In genomic region chr13:46904982-46905621, GRCm38 (mm10) we compare ENCODE assay signal across 17 mouse cellular contexts. TPM values are rescaled to one million over a fixed set of nuclear protein-coding genes. Genes with fewer than 3 reads are reported as not detected.
DNase-seq lines count a peak whose midpoint lies in the region; ATAC-seq and TF ChIP-seq lines count a peak whose summit lies in the region.
"Had no signal": no experiment of that assay in that cellular context is flagged by ENCODE, and none has a peak within 500 bp of the region (broad histone marks: within the 10 kb centered on the region; RNA-seq: fewer than 3 reads in every experiment).

No protein-coding gene starts in this region.

- no peak overlapping the region for H3K4me2 ChIP-seq in heart, embryonic 15.5 days
- H3K4me2 ChIP-seq in liver, embryonic 14.5 days (ENCODE audit: low read depth): peak overlapping the region; percentile 26; the same call in 1 of the 2 replicates
- no peak overlapping the region for H3K4me2 ChIP-seq in hindbrain, embryonic 14.5 days (replicated peaks)
- H3K4me2 ChIP-seq: lung, embryonic 14.5 days had no signal

- TF ChIP-seq EP300 in heart, adult 2 months (IDR thresholded peaks at IDR 0.05; ENCODE audit: insufficient read depth, low read depth, low read length): no peak
- TF ChIP-seq EP300 in liver, embryonic 14.5 days (IDR thresholded peaks at IDR 0.05; ENCODE audit: low read depth): no peak

- intact Hi-C loops in heart, adult 2 months (cut with DNase I): no loop called here

- H3K4me3 ChIP-seq in heart, embryonic 15.5 days: no peak overlapping the region
- H3K4me3 ChIP-seq in heart, adult 2 months: no peak overlapping the region
- H3K4me3 ChIP-seq in bone marrow macrophage, adult 2 months (ENCODE audit: insufficient read depth, low read length): peak overlapping the region; percentile 57
- no peak overlapping the region for H3K4me3 ChIP-seq in liver, embryonic 14.5 days (ENCODE audit: insufficient read depth in 1 of 2, low read depth in 2 of 2, low read length in 2 of 2)
- no peak overlapping the region for H3K4me3 ChIP-seq in hindbrain, embryonic 14.5 days (replicated peaks; ENCODE audit: low read length)
- H3K4me3 ChIP-seq: hindbrain, embryonic 10.5 days; limb, embryonic 10.5 days had no signal

- no peaks in the 10 kb centered on the region for H3K27me3 ChIP-seq in heart, embryonic 15.5 days
- H3K27me3 ChIP-seq in heart, adult 2 months (ENCODE audit: control insufficient read depth, insufficient read depth, low read length): no peaks in the 10 kb centered on the region
- H3K27me3 ChIP-seq in liver, embryonic 14.5 days (ENCODE audit: control insufficient read depth, insufficient read depth, low read length): no peaks in the 10 kb centered on the region
- no peaks in the 10 kb centered on the region for H3K27me3 ChIP-seq in hindbrain, embryonic 14.5 days (ENCODE audit: control insufficient read depth, insufficient read depth, low read length)

- no peak for ATAC-seq in heart, embryonic 15.5 days (replicated peaks; ENCODE audit: insufficient number of reproducible peaks, insufficient read depth, low FRiP score, low read depth)
- no peak for ATAC-seq in liver, embryonic 14.5 days (ENCODE audit: insufficient read depth)
- peak; percentile 71 for ATAC-seq in megakaryocyte-erythroid progenitor cell, adult 5-6 weeks (replicated peaks; ENCODE audit: low FRiP score, low TSS enrichment, poor library complexity, severe bottlenecking)
- ATAC-seq in hindbrain, embryonic 14.5 days (ENCODE audit: low FRiP score): no peak
- ATAC-seq in erythroid progenitor cell, adult 5-6 weeks (replicated peaks; ENCODE audit: low FRiP score, poor library complexity, severe bottlenecking): no peak
- ATAC-seq: forebrain, embryonic 14.5 days; midbrain, embryonic 16.5 days had no signal

- DNase-seq in heart, adult 2 months: no peak
- no peak for DNase-seq in liver, embryonic 14.5 days (ENCODE audit: low read depth in 3 of 3, low spot score in 3 of 3)
- DNase-seq in hindbrain, embryonic 14.5 days (ENCODE audit: low spot score): no peak
- DNase-seq in gastrocnemius, postnatal 25 days: no peak
- DNase-seq: cerebellum, adult 9-11 months; heart, adult 18-20 months; lung, embryonic 14.5 days; thymus, postnatal 14 days had no signal

- no peak for TF ChIP-seq POLR2A in heart, adult 2 months (IDR thresholded peaks at IDR 0.05; ENCODE audit: insufficient read depth, low read depth, low read length)
- no peak for TF ChIP-seq POLR2A in bone marrow macrophage, adult 2 months (IDR thresholded peaks at IDR 0.05; ENCODE audit: borderline replicate concordance, low read depth, low read length)

- peaks cover 2% of the 10 kb centered on the region for H3K79me2 ChIP-seq in heart, adult 2 months (replicated peaks; ENCODE audit: control insufficient read depth, insufficient read depth, low read length)

- peak overlapping the region; percentile 64; the same call in 1 of the 2 replicates for H3K27ac ChIP-seq in heart, embryonic 15.5 days
- H3K27ac ChIP-seq in heart, adult 2 months: no peak overlapping the region
- H3K27ac ChIP-seq in bone marrow macrophage, adult 2 months (ENCODE audit: insufficient read depth, low read depth, low read length): peak overlapping the region; percentile 96
- no peak overlapping the region for H3K27ac ChIP-seq in liver, embryonic 14.5 days
- H3K27ac ChIP-seq in hindbrain, embryonic 14.5 days: no peak overlapping the region
- H3K27ac ChIP-seq: hindbrain, embryonic 10.5 days; limb, embryonic 10.5 days; stomach, postnatal 0 days had no signal

- H3K4me1 ChIP-seq in heart, embryonic 15.5 days (replicated peaks): peaks cover 50% of the 10 kb centered on the region
- peaks cover 14% of the 10 kb centered on the region for H3K4me1 ChIP-seq in heart, adult 2 months (ENCODE audit: control insufficient read depth, insufficient read depth, low read length)
- peaks cover 37% of the 10 kb centered on the region for H3K4me1 ChIP-seq in bone marrow macrophage, adult 2 months (ENCODE audit: control insufficient read depth, insufficient read depth, low read length)
- peaks cover 0 to 4% of the 10 kb centered on the region in 2 experiments; a peak in 1 of 4 replicates for H3K4me1 ChIP-seq in liver, embryonic 14.5 days (replicated peaks; ENCODE audit: control insufficient read depth in 2 of 2, insufficient read depth in 2 of 2, low read length in 1 of 2)
- peaks cover 13% of the 10 kb centered on the region; the same call in 1 of the 2 replicates for H3K4me1 ChIP-seq in hindbrain, embryonic 14.5 days (replicated peaks; ENCODE audit: control insufficient read depth, insufficient read depth, low read length)

- no peaks in the 10 kb centered on the region for H3K9me3 ChIP-seq in heart, embryonic 15.5 days (replicated peaks)
- no peaks in the 10 kb centered on the region for H3K9me3 ChIP-seq in liver, embryonic 14.5 days (ENCODE audit: control insufficient read depth, low read length)
- no peaks in the 10 kb centered on the region for H3K9me3 ChIP-seq in hindbrain, embryonic 14.5 days (ENCODE audit: control insufficient read depth, low read length)
- H3K9me3 ChIP-seq: limb, embryonic 10.5 days had no signal

- WGBS in heart, embryonic 15.5 days: 79% methylated on average over 14 of the region's 14 CpGs
- WGBS in heart, adult 2 months: 80% methylated on average over 14 of the region's 14 CpGs
- 17% methylated on average over 14 of the region's 14 CpGs for WGBS in liver, embryonic 14.5 days (ENCODE audit: insufficient replicate concordance)
- WGBS in hindbrain, embryonic 14.5 days: 92% methylated on average over 14 of the region's 14 CpGs

- no peak overlapping the region for H3K9ac ChIP-seq in heart, embryonic 15.5 days
- H3K9ac ChIP-seq in heart, adult 2 months (ENCODE audit: low read depth, low read length): no peak overlapping the region
- H3K9ac ChIP-seq in liver, embryonic 14.5 days (replicated peaks): no peak overlapping the region
- no peak overlapping the region for H3K9ac ChIP-seq in hindbrain, embryonic 14.5 days
- H3K9ac ChIP-seq: lung, embryonic 14.5 days had no signal

- TF ChIP-seq CTCF in heart, adult 2 months (IDR thresholded peaks at IDR 0.05): no peak
- no peak for TF ChIP-seq CTCF in bone marrow macrophage, adult 2 months (IDR thresholded peaks at IDR 0.05; ENCODE audit: low read depth, low read length)
- no peak for TF ChIP-seq CTCF in liver, embryonic 14.5 days (IDR thresholded peaks at IDR 0.05; ENCODE audit: low read depth)

- H3K36me3 ChIP-seq in heart, embryonic 15.5 days: no peaks in the 10 kb centered on the region
- peaks cover 2% of the 10 kb centered on the region; the same call in 1 of the 2 replicates for H3K36me3 ChIP-seq in heart, adult 2 months (ENCODE audit: control insufficient read depth, insufficient read depth, low read length)
- H3K36me3 ChIP-seq in liver, embryonic 14.5 days (replicated peaks; ENCODE audit: control insufficient read depth, insufficient read depth, low read depth): no peaks in the 10 kb centered on the region
- no peaks in the 10 kb centered on the region for H3K36me3 ChIP-seq in hindbrain, embryonic 14.5 days (replicated peaks; ENCODE audit: control insufficient read depth, insufficient read depth)

RNA-seq across cellular contexts. Expression of gene Kif13a, which starts 24.6 kb away (rescaled TPM):
- 41.6 and 45.3 TPM in 2 replicates for polyA plus RNA-seq in heart, embryonic 15.5 days (2015; fragmentation: Nextera tagmentation; extraction: Ambion mirVana)
- 100 to 1,000 TPM; 108 to 113 TPM for total RNA-seq in heart, adult 2 months (2021)
- polyA plus RNA-seq in heart, adult 2 months (2012; rRNA removed): 49.8 and 75.4 TPM in 2 replicates
- 18.8 and 22.0 TPM in 2 replicates for polyA plus RNA-seq in bone marrow macrophage, adult 2 months (2012; ENCODE audit: insufficient read depth, insufficient read length, missing spikeins)
- 3.0 and 3.1 TPM in 2 replicates for polyA plus RNA-seq in liver, embryonic 14.5 days (2012; rRNA removed)
- polyA plus RNA-seq in liver, embryonic 14.5 days (2014; fragmentation: Nextera tagmentation; extraction: Ambion mirVana): 2.1 and 3.2 TPM in 2 replicates
- total RNA-seq in megakaryocyte-erythroid progenitor cell, adult 5-6 weeks (2014; fragmentation: Nextera tagmentation): 15.0 and 21.6 TPM in 2 replicates
- total RNA-seq in megakaryocyte-erythroid progenitor cell, adult 5-6 weeks (2017): 24.7 and 35.3 TPM in 2 replicates
- polyA plus RNA-seq in hindbrain, embryonic 14.5 days (2014; fragmentation: Nextera tagmentation; extraction: Ambion mirVana): 14.3 and 15.0 TPM in 2 replicates
- total RNA-seq in erythroid progenitor cell, adult 5-6 weeks (2015; ENCODE audit: low replicate concordance): 1.7 and 3.6 TPM in 2 replicates
- total RNA-seq in erythroid progenitor cell, adult 5-6 weeks (2017; ENCODE audit: low replicate concordance): 6.5 and 6.7 TPM in 2 replicates
- 10 to 100 TPM; 66.5 to 70.1 TPM for total RNA-seq in gastrocnemius, postnatal 25 days (2021)

Comparison
In these comparisons a context has a peak if more than half of its experiments do, and no peak if none do; other contexts are left out.
1. H3K27ac ChIP-seq: peak in heart, embryonic 15.5 days (single experiment) and bone marrow macrophage, adult 2 months (single experiment); none in heart, adult 2 months (single experiment), liver, embryonic 14.5 days (single experiment) and hindbrain, embryonic 14.5 days (single experiment).